ENCODE assay signal across 8 mouse cellular contexts in genomic region chr6:83033249-83034185, GRCm38 (mm10). TPM values are rescaled to one million over a fixed set of nuclear protein-coding genes. Genes with fewer than 3 reads are reported as not detected.
DNase-seq lines count a peak whose midpoint lies in the region; ATAC-seq and TF ChIP-seq lines count a peak whose summit lies in the region.

Gene Dok1, minus strand, starts transcription at chr6:83033471.
Gene Loxl3, plus strand, starts transcription at chr6:83034173.

- peaks cover 1% of the 10 kb centered on the region for H3K4me1 ChIP-seq in ES-Bruce4 (ENCODE audit: control insufficient read depth, insufficient read depth, low read length)
- H3K4me1 ChIP-seq in forebrain, embryonic 14.5 days (ENCODE audit: control insufficient read depth, insufficient read depth, low read length): peaks cover 10% of the 10 kb centered on the region; the same call in 1 of the 2 replicates
- peaks cover 10% of the 10 kb centered on the region for H3K4me1 ChIP-seq in limb, embryonic 11.5 days (ENCODE audit: control insufficient read depth, insufficient read depth, low read length)
- peaks cover 24% of the 10 kb centered on the region for H3K4me1 ChIP-seq in midbrain, embryonic 11.5 days (ENCODE audit: control insufficient read depth, insufficient read depth, low read length)

- no peaks in the 10 kb centered on the region for H3K9me3 ChIP-seq in ES-Bruce4 (replicated peaks; ENCODE audit: control insufficient read depth, insufficient read depth, low read length, poor library complexity, severe bottlenecking)
- no peaks in the 10 kb centered on the region for H3K9me3 ChIP-seq in forebrain, embryonic 14.5 days (replicated peaks; ENCODE audit: control insufficient read depth, low read length)
- H3K9me3 ChIP-seq in limb, embryonic 11.5 days (ENCODE audit: control insufficient read depth, low read length): no peaks in the 10 kb centered on the region
- no peaks in the 10 kb centered on the region for H3K9me3 ChIP-seq in midbrain, embryonic 11.5 days (ENCODE audit: control insufficient read depth, low read length)

- H3K36me3 ChIP-seq in ES-Bruce4 (ENCODE audit: control insufficient read depth, insufficient read depth, low read length, poor library complexity, severe bottlenecking): no peaks in the 10 kb centered on the region
- no peaks in the 10 kb centered on the region for H3K36me3 ChIP-seq in forebrain, embryonic 14.5 days (ENCODE audit: control insufficient read depth, insufficient read depth, low read length)
- no peaks in the 10 kb centered on the region for H3K36me3 ChIP-seq in limb, embryonic 11.5 days (ENCODE audit: control insufficient read depth, insufficient read depth, low read length)
- H3K36me3 ChIP-seq in midbrain, embryonic 11.5 days (ENCODE audit: control insufficient read depth, insufficient read depth, low read length): no peaks in the 10 kb centered on the region

- peak; percentile 80 for ATAC-seq in forebrain, embryonic 14.5 days
- peak; percentile 72 for ATAC-seq in limb, embryonic 11.5 days (ENCODE audit: insufficient number of reproducible peaks, low FRiP score, low TSS enrichment, low read depth)
- peak; percentile 83 for ATAC-seq in midbrain, embryonic 11.5 days (ENCODE audit: low FRiP score)

- peak within 1 kb of the TSS; percentile 9; the same call in 1 of the 2 replicates for H3K27ac ChIP-seq in ES-Bruce4 (ENCODE audit: insufficient read depth, low read length)
- peak within 1 kb of the TSS; percentile 11; the same call in 1 of the 2 replicates for H3K27ac ChIP-seq in forebrain, embryonic 14.5 days (ENCODE audit: low read depth, low read length)
- H3K27ac ChIP-seq in limb, embryonic 11.5 days (replicated peaks; ENCODE audit: low read depth, low read length): peak within 1 kb of the TSS; percentile 68; the same call in 1 of the 2 replicates
- H3K27ac ChIP-seq in midbrain, embryonic 11.5 days (ENCODE audit: low read depth, low read length): peak within 1 kb of the TSS; percentile 20; the same call in 1 of the 2 replicates

- peak within 1 kb of the TSS; percentile 84 for H3K4me3 ChIP-seq in ES-Bruce4 (ENCODE audit: low read depth, low read length)
- peak within 1 kb of the TSS; percentile 49 for H3K4me3 ChIP-seq in forebrain, embryonic 14.5 days (ENCODE audit: low read depth, low read length)
- H3K4me3 ChIP-seq in limb, embryonic 11.5 days (ENCODE audit: low read depth, low read length): peak within 1 kb of the TSS; percentile 50
- peak within 1 kb of the TSS; percentile 52 for H3K4me3 ChIP-seq in midbrain, embryonic 11.5 days (ENCODE audit: low read depth, low read length)

- TF ChIP-seq POLR2A in ES-Bruce4 (IDR thresholded peaks at IDR 0.05; ENCODE audit: insufficient read depth, low read length): no peak

- no peaks in the 10 kb centered on the region for H3K27me3 ChIP-seq in ES-Bruce4 (ENCODE audit: control insufficient read depth, insufficient read depth, low read length, poor library complexity, severe bottlenecking)
- peaks cover 11% of the 10 kb centered on the region for H3K27me3 ChIP-seq in forebrain, embryonic 14.5 days (replicated peaks; ENCODE audit: control insufficient read depth, insufficient read depth, low read length)
- H3K27me3 ChIP-seq in limb, embryonic 11.5 days (ENCODE audit: control insufficient read depth, insufficient read depth, low read length): peaks cover 23% of the 10 kb centered on the region
- H3K27me3 ChIP-seq in midbrain, embryonic 11.5 days (ENCODE audit: control insufficient read depth, insufficient read depth, low read length): peaks cover 32% of the 10 kb centered on the region

- H3K4me2 ChIP-seq in forebrain, embryonic 14.5 days (ENCODE audit: low read length): peak within 1 kb of the TSS; percentile 85
- peak within 1 kb of the TSS; percentile 59 for H3K4me2 ChIP-seq in limb, embryonic 11.5 days (ENCODE audit: low read depth, severe bottlenecking)
- H3K4me2 ChIP-seq in midbrain, embryonic 11.5 days: peak within 1 kb of the TSS; percentile 85

- WGBS in forebrain, embryonic 14.5 days: under 1% methylated on average over 49 of the region's 51 CpGs
- WGBS in limb, embryonic 11.5 days: under 1% methylated on average over 51 of the region's 51 CpGs
- under 1% methylated on average over 51 of the region's 51 CpGs for WGBS in midbrain, embryonic 11.5 days

- TF ChIP-seq EP300 in ES-Bruce4 (IDR thresholded peaks at IDR 0.05; ENCODE audit: insufficient read depth, low read depth, low read length): no peak

- peak within 1 kb of the TSS; percentile 61 for H3K9ac ChIP-seq in ES-Bruce4 (ENCODE audit: low read depth, poor library complexity, severe bottlenecking)
- peak within 1 kb of the TSS; percentile 61 for H3K9ac ChIP-seq in forebrain, embryonic 14.5 days (ENCODE audit: low read length)
- peak within 1 kb of the TSS; percentile 14 for H3K9ac ChIP-seq in limb, embryonic 11.5 days (ENCODE audit: low read length)
- peak within 1 kb of the TSS; percentile 55 for H3K9ac ChIP-seq in midbrain, embryonic 11.5 days (ENCODE audit: low read length)

- peak; percentile 81 for DNase-seq in adrenal gland, postnatal 14 days
- peak; percentile 70 for DNase-seq in forebrain, embryonic 14.5 days (ENCODE audit: low spot score)
- DNase-seq in heart, postnatal 4 days: peak; percentile 77
- peak; percentile 82 for DNase-seq in limb, embryonic 11.5 days (ENCODE audit: low spot score)
- DNase-seq in midbrain, embryonic 11.5 days (ENCODE audit: low spot score, missing footprints): peak; percentile 98
- peak; percentile 57 to 64 for DNase-seq in spleen, postnatal 14 days (ENCODE audit: low spot score in 2 of 2)
- no peak for DNase-seq in cerebellum, adult 11-12 months

- no peak for TF ChIP-seq CTCF in ES-Bruce4 (IDR thresholded peaks at IDR 0.05; ENCODE audit: low read depth, low read length)

RNA-seq across cellular contexts. Expression of gene Dok1, which starts in this region (rescaled TPM):
- polyA plus RNA-seq in ES-Bruce4 (2011; ENCODE audit: insufficient read depth, insufficient read length, low read depth, missing spikeins): 4.7 and 4.8 TPM in 2 replicates
- total RNA-seq in adrenal gland, postnatal 14 days (2021): 8.3 and 13.0 TPM in 2 replicates
- polyA plus RNA-seq in forebrain, embryonic 14.5 days (2014; fragmentation: Nextera tagmentation; extraction: Ambion mirVana): 2.6 and 3.4 TPM in 2 replicates
- 1 to 10 TPM; 5.3 to 6.1 TPM for total RNA-seq in heart, postnatal 4 days (2021)
- polyA plus RNA-seq in limb, embryonic 11.5 days (2014; fragmentation: Nextera tagmentation; extraction: Ambion mirVana): 6.5 and 7.3 TPM in 2 replicates
- 4.0 and 5.2 TPM in 2 replicates for polyA plus RNA-seq in midbrain, embryonic 11.5 days (2014; fragmentation: Nextera tagmentation; extraction: Ambion mirVana)

RNA-seq across cellular contexts. Expression of gene Loxl3, which starts in this region (rescaled TPM):
- polyA plus RNA-seq in ES-Bruce4 (2011; ENCODE audit: insufficient read depth, insufficient read length, low read depth, missing spikeins): 2.2 and 3.1 TPM in 2 replicates
- 2.8 and 4.1 TPM in 2 replicates for total RNA-seq in adrenal gland, postnatal 14 days (2021)
- polyA plus RNA-seq in forebrain, embryonic 14.5 days (2014; fragmentation: Nextera tagmentation; extraction: Ambion mirVana): 3.8 and 4.9 TPM in 2 replicates
- total RNA-seq in heart, postnatal 4 days (2021): 1 to 10 TPM; 4.7 to 6.0 TPM
- 10.1 and 13.7 TPM in 2 replicates for polyA plus RNA-seq in limb, embryonic 11.5 days (2014; fragmentation: Nextera tagmentation; extraction: Ambion mirVana)
- 6.6 and 6.8 TPM in 2 replicates for polyA plus RNA-seq in midbrain, embryonic 11.5 days (2014; fragmentation: Nextera tagmentation; extraction: Ambion mirVana)

Comparison
In these comparisons a context has a peak if more than half of its experiments do, and no peak if none do; other contexts are left out.
1. H3K27ac ChIP-seq: peak in every context shown above with its lines; median percentile 68 in limb, embryonic 11.5 days; 20 in midbrain, embryonic 11.5 days; 11 in forebrain, embryonic 14.5 days; 9 in ES-Bruce4.